Mouse (Mus musculus) bone marrow macrophage, adult 2 months (primary cell): ENCODE results near the gene Tmeff2.

Experiments used
- CTCF ChIP-seq: IDR thresholded peaks from 2 replicates; pipeline ENCODE4 v1.5.1; 2012; ENCODE audit warnings: low read depth, mild to moderate bottlenecking, low read length, moderate library complexity
- POLR2A ChIP-seq: IDR thresholded peaks from 2 replicates; pipeline ENCODE4 v1.6.1; 2012; ENCODE audit warnings: mild to moderate bottlenecking, low read depth, low read length, borderline replicate concordance

- TF ChIP-seq CTCF (no peak), POLR2A (no peak)
Measured at GRCm38 (mm10) chr1:51217227-51217626, 316.8 kb downstream of the Tmeff2 start.
